Mouse (Mus musculus): ENCODE results near the gene Abcg8. TPM values are rescaled to one million over a fixed set of nuclear protein-coding genes. Genes with fewer than 3 reads are reported as not detected.
A peak's percentile ranks its signal among the peaks of the same experiment; 100 is the strongest.

The Abcg8 gene
- total RNA-seq, 2 experiments from 2014 or later, result not detected

- no peak for DNase-seq (ENCODE audit: low spot score in 2 of 2)
- intact Hi-C loops (cut with DNase I), result no loop called here
Observed at GRCm38 (mm10) chr17:84696537-84696936, 20.4 kb downstream of the Abcg8 start.

DNA sequence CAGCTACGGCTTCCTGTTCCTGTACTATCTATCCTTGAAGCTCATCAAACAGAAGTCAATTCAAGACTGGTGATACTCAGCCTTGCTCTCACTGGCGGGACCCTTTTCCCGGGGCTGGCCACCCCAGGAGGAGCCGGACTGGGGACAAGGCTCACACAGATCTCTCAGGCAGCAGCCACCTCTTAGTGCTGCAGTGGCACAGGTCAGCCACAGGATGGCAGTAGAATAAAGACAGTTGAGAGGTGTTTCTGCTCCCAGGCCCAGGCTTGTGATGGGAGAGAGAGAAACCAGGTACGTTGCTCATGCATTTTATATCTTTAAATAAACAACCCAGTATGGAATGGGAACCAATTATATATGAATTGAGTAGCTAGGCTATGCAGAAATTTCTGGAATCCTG, 22.6 kb downstream of the Abcg8 start:
- peak; percentile 60 to 67 for DNase-seq (ENCODE audit: low spot score in 2 of 2)
- intact Hi-C loops (cut with DNase I), result no loop called here

GRCm38 (mm10) chr17:84707407-84707806, 31.3 kb downstream of the Abcg8 start:
- intact Hi-C loops (cut with DNase I), result no loop called here

DNA sequence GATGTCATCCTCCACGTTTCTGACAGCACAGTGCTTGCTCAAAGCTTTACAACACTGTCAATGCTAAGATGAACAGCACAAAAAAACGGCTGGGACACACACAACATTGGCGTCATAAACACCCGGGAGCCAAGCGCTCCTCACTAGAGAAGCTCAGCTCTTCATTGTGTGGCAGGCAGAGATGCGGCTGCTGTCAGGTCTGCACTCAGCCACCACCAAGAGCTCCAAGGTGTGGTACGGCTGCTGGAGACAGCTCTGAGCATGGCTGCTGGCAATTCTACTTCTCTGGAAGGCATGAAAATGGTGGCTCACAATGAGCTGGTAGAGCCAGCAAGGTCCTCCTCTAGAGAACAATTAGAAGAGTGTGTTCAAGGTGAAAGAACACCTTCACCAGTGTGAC, 32.7 kb downstream of the Abcg8 start:
- DNase-seq (ENCODE audit: low spot score in 2 of 2), result no peak
- intact Hi-C loops (cut with DNase I), result no loop called here

More at GRCm38 (mm10) chr17:84707407-84707806, 31.3 kb downstream of the Abcg8 start:
- no peak for DNase-seq (ENCODE audit: low spot score in 2 of 2)

DNA sequence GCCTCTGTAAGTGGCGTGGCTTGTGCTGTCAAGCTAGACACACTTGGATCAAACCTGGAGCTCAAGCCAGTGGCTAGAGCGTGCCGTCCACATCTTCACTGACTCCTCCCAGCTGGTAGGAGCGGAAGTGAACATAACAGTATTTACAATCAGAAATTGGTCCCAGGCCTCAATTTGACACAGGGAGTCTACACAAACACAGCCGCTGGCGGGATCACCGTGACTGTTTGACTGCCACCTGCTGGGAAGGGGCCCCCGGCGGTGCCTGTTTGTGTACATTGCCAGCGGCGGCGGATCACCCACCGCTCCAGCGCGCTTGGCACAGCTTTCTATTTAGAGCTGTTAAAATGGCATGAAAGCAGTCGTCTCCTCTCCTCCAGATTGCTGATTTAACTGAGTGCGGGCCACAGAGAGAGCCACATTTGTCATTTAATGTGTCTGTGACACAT, 33.3 kb downstream of the Abcg8 start:
- DNase-seq (ENCODE audit: low spot score in 2 of 2), result peak in 1 of 2 experiments; percentile 23
- intact Hi-C loops (cut with DNase I), result no loop called here

- intact Hi-C loops (cut with DNase I), result no loop called here
Observed at GRCm38 (mm10) chr17:84713563-84714164, 37.6 kb downstream of the Abcg8 start.

GRCm38 (mm10) chr17:84714930-84715329, 38.8 kb downstream of the Abcg8 start:
- intact Hi-C loops (cut with DNase I), result no loop called here
- DNase-seq (ENCODE audit: low spot score in 2 of 2), result no peak

More at GRCm38 (mm10) chr17:84713563-84714164, 37.6 kb downstream of the Abcg8 start:
- DNase-seq (ENCODE audit: low spot score in 2 of 2), result peak; percentile 39 to 44

GRCm38 (mm10) chr17:84716252-84716872, 40.3 kb downstream of the Abcg8 start:
- intact Hi-C loops (cut with DNase I), result no loop called here
- DNase-seq (ENCODE audit: low spot score in 2 of 2), result no peak

DNA sequence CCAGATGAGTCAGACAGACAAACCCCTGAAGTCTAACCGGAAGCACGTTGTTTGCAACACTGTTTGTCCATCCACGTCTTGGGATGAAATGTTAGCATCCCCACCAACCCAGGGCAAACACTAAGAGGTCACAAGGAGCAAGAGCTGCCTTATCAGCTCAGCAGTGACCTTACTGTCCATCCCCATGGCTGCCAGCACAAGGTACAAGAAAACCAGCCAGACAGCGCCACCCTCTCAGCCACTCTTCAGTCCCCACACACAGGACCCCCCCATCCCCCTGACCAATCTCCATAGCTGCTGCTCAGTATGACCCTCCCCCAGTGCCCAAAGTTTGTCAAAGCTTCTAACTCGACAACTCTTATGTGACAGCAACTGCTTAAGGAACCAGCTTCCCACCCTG, 41.3 kb downstream of the Abcg8 start:
- intact Hi-C loops (cut with DNase I), result no loop called here

GRCm38 (mm10) chr17:84719105-84719504, 43.0 kb downstream of the Abcg8 start:
- intact Hi-C loops (cut with DNase I), result no loop called here
- DNase-seq (ENCODE audit: low spot score in 2 of 2), result no peak

More for the DNA sequence above, 41.3 kb downstream of the Abcg8 start:
- DNase-seq (ENCODE audit: low spot score in 2 of 2), result no peak

- DNase-seq (ENCODE audit: low spot score in 2 of 2), result no peak
- intact Hi-C loops (cut with DNase I), result no loop called here
Observed at GRCm38 (mm10) chr17:84724028-84724427, 47.9 kb downstream of the Abcg8 start.

- no peak for DNase-seq (ENCODE audit: low spot score in 2 of 2)
- intact Hi-C loops (cut with DNase I), result no loop called here
Observed at GRCm38 (mm10) chr17:84725163-84725562, 49.1 kb downstream of the Abcg8 start.

DNA sequence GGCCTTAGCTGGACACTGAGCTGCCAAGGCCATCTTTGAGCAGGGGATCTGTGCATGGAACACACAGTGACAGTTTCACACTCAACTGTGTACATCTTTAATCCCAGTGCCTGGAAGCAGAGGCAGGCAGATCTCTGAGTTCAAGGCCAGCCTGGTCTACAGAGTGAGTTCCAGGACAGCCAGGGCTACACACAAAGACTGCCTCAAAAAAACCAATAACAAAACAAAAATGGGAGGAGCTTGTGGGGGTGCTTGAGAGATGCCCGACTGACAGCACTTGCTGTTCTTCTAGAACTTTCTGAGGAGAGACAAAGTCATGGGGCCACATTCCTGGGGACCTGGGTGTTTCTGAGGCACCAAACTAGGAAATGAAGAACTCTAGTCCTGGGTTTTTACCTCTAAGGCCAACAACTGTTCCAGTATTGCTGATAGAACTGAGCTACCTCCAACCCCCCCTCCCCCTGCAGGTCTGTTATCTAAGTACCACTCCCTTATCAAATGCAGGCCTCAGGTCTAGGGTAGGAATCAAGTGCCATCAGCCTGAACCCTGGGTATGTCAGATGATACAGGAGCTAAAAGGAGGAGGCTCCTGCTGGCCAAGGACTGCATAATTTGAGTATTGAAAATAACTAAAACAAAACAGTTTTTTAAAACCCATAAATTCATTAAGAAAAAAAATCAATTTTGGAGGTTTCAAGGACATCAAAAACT, 52.3 kb downstream of the Abcg8 start:
- DNase-seq (ENCODE audit: low spot score in 2 of 2), result no peak
- intact Hi-C loops (cut with DNase I), result no loop called here

DNA sequence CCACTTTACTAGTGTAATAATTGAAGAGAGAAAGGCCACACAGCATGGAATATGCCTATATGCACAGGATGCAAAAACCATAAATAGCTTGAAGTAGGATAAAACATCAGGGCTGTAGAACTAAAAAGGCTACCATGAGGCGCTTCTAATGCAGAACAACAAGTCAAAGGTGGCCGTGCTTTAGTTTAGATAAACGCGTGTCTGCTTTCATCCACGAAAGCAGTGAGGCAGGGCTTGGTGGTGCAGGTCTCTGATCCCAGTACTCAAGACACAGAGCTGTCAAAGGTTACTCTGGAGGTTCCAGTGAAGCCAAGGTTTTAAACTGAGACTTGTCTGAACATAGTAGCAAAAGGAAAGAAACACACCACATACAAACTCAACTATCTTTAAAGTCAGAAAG, 53.0 kb downstream of the Abcg8 start:
- no peak for DNase-seq (ENCODE audit: low spot score in 2 of 2)
- intact Hi-C loops (cut with DNase I), result no loop called here

GRCm38 (mm10) chr17:84731361-84731760, 55.3 kb downstream of the Abcg8 start:
- no peak for DNase-seq (ENCODE audit: low spot score in 2 of 2)
- intact Hi-C loops (cut with DNase I), result no loop called here

DNA sequence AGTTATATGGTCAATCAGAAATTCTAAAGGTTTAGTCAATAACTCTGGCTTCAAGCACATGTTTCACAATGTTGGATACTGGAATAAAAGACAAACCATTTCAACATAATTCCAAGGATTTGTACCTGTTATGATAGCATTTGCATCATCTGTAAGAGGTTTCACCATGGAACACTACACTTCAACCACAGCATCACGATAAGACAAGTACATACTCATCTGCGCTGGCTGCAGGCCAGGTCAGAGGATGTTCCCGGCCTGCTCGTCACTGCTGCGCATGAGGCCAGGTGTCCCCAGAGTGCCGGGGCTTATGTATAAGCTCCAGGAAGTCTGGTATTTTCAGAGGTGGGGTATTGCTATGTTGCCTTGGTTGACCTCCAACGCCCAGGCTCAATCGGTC, 56.5 kb downstream of the Abcg8 start:
- intact Hi-C loops (cut with DNase I), result no loop called here
- no peak for DNase-seq (ENCODE audit: low spot score in 2 of 2)

DNA sequence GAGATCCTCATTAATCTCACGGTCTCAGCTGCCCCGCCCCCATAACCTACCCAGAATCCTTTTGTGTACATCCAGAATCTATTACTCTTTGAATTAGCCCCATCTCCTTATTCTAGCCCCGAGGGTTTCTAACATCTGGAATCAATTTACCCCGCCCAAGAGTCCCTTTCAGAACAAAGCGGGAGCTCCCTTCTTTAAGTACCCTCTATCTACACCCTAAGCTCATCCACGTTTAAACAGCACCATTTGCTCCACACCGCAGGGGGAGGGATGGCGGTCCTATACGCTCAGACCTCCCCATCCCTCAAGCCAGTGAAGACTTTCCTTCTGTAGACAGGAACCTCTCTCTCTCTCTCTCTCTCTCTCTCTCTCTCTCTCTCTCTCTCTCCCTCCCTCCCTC, 60.6 kb downstream of the Abcg8 start:
- intact Hi-C loops (cut with DNase I), result no loop called here
- no peak for DNase-seq (ENCODE audit: low spot score in 2 of 2)

GRCm38 (mm10) chr17:84738073-84738797, 62.1 kb downstream of the Abcg8 start:
- intact Hi-C loops (cut with DNase I), result no loop called here
- DNase-seq (ENCODE audit: low spot score in 2 of 2), result no peak

DNA sequence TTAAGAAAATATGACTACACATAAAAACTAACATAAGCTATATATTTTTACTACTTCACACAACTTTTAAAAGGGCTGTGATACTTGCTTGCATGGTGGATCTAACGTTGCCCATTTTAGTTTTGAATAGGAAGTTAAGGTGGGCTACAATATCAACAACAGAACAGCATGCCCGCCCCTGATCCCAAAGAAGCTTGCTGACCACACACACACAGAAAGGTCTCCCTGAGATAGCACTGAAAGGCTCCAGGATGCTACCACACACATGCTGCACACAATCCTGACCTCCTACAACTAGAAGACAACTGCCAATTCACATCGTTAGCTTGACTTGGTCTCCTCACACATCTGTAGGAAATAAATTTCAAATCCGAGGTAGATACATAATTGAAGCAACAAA, 68.2 kb downstream of the Abcg8 start:
- no peak for DNase-seq (ENCODE audit: low spot score in 2 of 2)
- intact Hi-C loops (cut with DNase I), result no loop called here

DNA sequence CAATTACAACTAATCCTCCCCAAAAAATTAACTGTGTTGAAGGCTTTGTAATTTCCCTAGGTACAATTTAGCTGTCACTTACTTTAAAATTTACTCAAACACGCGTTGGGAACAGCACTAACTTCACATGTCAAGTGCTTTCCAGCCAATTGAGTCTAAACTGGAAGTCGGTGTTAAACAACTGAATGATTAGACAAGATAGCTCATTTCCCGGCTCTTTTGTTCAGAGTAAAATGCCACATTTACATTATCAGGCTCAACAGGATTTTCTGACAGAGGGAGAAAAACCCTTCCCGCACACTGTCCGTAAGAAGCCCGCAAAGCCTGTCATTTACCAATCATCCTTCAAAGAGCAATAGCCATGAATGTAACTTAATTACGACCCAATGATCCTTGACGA, 68.9 kb downstream of the Abcg8 start:
- DNase-seq (ENCODE audit: low spot score in 2 of 2), result no peak
- intact Hi-C loops (cut with DNase I), result no loop called here
